Mouse (Mus musculus) regulatory T cell (primary cell): ENCODE data around the gene Taar7f.
"Not testable (repeated sequence)": the region's sequence is repeated elsewhere in the genome, so short reads cannot be mapped to it uniquely, and the experiment has no call there.

Source experiments
- in situ Hi-C: fragments of 300-600 bp; cut with MboI, MseI; formaldehyde crosslinking; loops from one replicate; pipeline ENCODE4 v1.15.1; 2025; ENCODE audit warnings: high pct_unique_total_duplicates

Gene Taar7f

DNA sequence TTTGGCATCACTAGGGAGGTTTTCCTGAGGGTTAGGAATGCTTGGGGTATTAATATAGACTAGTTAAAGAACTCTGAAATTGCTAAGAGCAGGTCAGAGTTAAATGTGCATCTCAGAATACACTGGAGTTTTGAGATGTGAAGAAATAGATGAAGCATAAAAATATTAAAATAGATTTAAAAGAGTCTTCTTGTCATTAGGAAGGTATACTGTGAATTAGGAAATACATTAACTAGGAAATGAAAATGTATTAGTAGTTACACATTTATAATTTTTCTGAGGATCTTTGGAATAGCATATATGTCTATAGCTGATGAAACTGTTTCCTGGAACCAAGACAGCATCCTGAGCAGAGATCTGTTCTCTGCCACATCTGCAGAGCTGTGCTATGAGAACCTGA, at the start of gene Taar7f:
Gene Taar7f (plus strand): TSS at position 301 of the 400 bp plus-strand sequence.
- in situ Hi-C loops, result loop anchor here (10.0 kb wide), 1 partner anchor 1556 kb away; no protein-coding TSS in a partner anchor

DNA sequence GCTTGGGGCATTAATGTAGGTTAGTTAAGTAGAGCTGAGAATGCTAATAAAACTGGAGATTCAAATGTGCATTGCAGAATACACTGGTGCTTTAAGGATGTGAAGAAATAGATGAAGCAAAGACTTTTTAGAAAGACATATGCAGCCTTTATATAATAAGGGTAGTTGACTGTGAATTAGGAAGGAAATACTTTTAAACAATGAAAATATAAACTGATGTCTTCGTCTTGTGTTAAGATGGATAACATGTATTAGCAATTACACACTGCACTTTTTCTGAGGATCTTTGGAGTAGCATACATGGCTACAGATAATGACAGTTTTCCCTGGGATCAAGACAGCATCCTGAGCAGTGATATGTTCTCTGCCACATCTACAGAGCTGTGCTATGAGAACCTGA, 49.7 kb upstream of the Taar7f start, which contains the start of gene Taar7b:
Gene Taar7b (plus strand): TSS at position 301 of the 400 bp plus-strand sequence.
- in situ Hi-C loops, result no loop called here

DNA sequence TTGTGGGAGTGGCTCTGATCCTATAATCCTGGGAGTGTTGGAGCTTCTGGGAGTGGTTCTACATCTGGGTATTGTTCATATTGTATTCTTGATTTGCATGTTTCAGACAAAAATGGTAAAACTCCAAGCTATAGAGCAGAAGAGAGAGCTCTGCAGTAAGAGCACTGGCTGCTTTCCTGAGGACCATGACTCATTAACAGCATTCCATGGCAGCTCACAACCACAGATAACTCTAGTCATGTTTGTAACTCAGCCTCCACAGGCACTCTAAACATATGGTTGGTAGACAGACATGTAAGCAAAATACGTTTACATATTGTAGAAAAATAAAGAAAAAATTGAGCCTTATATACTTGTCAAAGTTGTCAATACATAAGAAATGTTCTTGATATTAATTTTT, 42.9 kb upstream of the Taar7f start:
- in situ Hi-C loops, result no loop called here

DNA sequence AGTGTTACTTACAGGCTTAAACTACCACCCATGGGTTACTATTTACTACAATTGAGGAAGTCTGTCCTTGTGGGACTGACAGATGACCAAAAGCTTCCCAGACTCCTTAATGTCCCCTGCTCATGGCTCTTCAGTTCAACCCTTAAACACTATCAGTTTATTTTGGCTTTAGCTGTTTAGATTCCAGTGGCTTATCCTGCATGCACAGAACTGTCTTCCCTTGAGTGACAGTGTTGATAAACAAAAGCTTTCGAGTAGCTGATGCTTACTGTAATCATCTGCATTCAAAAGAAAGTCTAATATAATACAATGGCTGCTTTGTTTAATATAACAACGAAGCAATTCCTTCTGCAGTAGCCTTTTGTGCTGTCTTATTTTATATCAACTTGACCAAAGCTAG, 42.3 kb upstream of the Taar7f start:
- in situ Hi-C loops, result no loop called here

DNA sequence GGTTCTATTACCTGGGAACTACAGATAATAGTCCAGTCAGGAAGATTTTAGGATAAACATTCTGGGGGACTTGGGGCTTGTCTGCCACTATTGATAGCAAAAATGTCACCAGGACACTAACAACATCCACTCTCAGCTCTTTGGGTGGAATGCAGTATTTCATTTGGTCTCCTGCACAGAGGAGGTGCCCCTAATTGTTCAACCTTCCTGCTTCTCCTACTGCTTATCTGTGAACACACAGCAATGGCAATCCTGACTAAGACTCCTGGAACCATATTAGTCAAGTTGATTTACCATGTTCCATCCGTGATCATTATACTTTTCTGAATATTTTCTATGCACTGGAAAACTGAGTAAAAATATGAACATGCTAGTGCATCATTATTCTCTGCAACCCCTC, 41.2 kb upstream of the Taar7f start:
- in situ Hi-C loops, result no loop called here

DNA sequence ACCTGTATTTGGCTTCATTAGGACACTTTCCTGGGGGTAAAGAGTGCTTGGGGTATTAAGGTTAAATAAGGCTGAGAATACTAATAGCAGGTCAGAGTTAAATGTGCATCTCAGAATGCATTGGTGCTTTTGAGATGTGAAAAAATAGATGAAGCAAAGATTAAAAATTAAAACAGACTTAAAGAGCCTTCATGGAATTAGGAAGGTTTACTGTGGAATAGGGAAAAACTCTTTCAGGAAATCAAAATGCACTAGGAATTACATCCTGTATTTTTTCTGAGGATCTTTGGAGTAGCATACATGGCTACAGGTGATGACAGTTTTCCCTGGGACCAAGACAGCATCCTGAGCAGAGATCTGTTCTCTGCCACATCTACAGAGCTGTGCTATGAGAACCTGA, 22.4 kb upstream of the Taar7f start, which contains the start of gene Taar7d:
Gene Taar7d (plus strand): TSS at position 301 of the 400 bp plus-strand sequence.
- in situ Hi-C loops, result no loop called here

DNA sequence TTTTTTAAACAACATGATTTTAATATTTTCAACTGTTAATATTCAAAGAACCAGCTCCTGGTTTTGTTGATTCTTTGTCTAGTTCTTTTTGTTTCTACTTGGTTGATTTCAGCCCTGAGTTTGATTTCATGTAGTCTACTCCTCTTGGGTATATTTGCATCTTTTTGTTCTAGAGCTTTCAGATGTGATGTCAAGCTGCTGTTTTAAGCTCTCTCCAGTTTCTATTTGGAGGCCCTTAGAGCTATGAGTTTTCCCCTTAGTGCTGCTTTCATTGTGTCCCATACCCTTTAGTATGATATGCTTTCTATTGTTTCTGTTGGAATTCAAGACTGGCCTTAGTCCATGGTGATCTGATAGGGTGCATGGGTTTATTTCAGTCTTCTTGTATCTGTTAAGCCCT, 18.0 kb upstream of the Taar7f start:
- in situ Hi-C loops, result no loop called here

DNA sequence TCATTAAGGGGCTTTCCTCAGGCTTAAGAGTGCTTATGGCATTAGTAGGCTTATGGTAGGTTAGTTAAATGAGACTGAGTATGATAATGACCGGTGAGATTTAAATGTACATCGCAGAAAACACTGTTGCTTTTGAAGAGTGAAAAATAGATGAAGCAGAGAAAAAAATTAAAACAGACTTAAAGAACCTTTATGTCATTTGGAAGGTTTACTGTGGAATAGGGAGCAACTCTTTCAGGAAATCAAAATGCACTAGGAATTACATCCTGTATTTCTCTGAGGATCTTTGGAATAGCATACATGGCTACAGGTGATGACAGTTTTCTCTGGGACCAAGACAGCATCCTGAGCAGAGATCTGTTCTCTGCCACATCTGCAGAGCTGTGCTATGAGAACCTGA, 12.0 kb upstream of the Taar7f start, which contains the start of gene Taar7e:
Gene Taar7e (plus strand): TSS at position 301 of the 400 bp plus-strand sequence.
- in situ Hi-C loops, result no loop called here

DNA sequence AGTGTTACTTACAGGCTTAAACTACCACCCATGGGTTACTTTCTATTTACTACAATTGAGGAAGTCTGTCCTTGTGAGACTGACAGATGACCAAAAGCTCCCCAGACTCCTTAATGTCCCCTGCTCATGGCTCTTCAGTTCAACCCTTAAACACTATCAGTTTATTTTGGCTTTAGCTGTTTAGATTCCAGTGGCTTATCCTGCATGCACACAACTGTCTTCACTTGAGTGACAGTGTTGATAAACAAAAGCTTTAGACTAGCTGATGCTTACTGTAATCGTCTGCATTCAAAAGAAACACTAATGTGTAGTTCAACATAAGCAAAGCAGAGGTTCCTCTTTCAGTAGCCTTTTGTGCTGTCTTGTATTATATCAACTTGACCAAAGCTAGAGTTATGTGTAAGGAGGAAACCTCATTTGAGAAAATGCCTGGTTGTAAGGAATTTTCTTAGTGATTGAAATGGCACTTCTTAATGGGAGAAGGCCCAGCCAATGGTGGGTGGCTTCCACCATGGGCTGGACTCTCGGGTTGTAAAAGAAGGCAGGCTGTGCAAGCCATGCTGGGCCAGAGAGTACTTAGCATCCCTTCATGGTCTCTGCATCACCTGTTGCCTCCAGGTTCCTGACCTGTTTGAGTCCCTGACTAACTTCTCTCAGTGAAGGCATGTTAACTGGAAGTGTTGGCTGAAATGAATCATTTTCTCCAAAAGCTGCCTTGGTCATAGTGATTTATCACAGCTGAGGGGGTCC, 9.0 kb upstream of the Taar7f start:
- in situ Hi-C loops, result loop anchor here (10.0 kb wide), 1 partner anchor 1565 kb away; no protein-coding TSS in a partner anchor

DNA sequence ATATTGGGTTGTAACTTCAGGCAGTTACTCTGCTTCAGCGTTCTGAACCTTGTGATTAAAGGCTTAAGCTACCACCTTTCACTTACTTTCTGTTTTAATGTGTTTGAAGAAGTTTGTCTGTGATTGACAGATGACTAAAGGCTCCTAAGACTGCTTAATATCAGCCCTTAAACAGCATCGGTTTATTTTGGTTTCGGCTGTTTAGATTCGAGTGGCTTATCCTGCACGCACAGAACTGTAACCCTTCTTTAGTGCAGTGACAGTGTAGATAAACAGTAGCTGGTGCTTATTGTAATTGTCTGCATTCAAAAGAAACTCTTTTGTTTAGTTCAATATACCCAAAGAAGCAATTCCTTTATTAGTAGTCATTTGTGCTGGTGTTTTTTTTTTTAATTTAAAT, 2.7 kb downstream of the Taar7f start:
- in situ Hi-C loops, result no loop called here

DNA sequence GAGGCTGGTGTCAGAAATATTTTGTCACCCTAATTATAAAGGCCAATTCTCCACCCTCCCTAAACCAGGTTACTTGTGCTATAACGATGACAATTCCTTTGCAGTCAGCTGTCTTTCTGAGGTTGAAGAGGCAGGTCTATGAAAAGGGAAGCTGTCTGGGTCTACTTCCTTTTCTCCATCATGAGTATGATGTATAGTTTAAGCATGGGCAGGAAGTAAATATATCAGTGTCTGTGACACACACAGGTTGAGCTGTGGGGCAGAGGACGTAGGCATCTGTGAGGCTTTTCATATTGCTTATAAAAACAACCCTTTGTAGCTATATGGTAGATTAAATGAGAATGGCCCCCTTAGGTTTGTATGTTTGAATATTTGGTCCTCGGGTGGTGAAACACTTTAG, 9.7 kb downstream of the Taar7f start:
- in situ Hi-C loops, result no loop called here

DNA sequence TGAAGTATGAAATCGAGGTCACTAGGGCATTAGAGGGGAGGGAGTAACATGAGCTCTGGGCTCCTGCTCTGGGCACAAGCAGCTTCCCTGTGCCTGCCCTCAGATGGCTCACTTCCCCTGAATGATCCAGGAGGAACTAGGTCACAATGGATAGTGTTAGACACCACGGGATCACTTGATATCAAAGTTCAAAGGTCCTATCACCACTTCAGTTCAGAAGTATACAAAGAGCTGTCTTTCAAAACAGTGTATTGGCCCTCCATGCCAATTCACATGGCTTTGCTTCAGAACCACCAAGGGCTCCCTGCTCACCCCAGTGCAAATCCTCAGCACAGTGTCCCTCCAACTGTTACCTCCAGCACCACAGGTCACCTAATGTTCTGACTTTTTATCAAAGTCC, 25.4 kb downstream of the Taar7f start:
- in situ Hi-C loops, result not testable (repeated sequence)

DNA sequence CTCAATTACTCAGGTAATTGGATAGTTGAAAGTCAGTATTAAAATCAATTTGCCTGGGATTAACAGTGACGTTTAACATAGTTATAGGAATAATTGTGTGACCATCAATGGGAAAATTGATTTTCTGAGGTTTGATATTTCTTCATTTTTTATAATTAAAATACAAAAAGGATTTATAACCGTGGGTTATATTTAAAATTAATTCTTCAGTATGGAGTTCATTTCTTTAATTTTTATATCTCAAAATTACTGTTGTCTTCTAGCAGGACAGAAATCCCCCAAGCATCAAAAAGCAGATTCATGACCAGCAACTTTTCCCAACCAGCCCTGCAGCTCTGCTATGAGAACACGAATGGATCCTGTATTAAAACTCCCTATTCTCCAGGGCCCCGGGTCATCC, 26.9 kb downstream of the Taar7f start, which contains the start of gene Taar8a:
Gene Taar8a (plus strand): TSS at position 301 of the 400 bp plus-strand sequence.
- in situ Hi-C loops, result not testable (repeated sequence)

DNA sequence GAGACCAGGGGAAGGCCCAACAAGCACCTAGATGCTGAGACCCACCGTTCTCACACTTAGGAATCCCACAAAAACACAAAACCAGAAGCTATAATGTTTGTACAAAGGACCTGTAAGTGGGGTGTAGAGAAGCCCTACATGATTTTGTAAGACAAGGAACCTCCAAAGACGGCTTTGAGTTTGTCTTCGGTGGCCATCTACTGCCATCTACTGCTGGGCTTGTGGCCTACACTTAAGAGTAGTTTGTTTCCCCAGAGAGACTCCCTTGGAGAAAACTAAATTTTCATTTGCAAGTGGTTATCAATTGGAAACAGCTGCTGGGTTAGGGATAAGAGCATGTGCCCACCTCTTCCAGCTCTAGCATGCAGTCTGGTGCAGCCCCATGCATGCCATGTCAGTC, 30.9 kb downstream of the Taar7f start:
- in situ Hi-C loops, result no loop called here

DNA sequence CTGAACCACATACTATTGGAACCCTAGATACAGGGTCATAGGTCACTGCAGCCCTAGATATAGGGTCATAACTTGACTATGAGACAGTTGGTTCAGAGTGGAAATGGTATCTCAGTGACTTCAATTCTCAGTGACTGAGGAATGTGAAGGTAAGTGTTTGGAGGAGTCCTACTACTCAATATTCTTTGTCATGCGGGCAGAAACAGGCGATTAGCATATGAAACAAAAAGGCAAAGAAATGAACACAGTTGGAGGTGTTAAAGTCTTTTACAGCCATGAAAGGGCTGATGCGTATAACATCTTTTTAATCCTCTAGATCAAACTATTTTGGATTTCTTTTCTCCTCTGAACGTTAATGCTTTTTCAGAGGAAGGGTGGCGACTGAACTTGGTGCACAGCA, 36.6 kb downstream of the Taar7f start:
- in situ Hi-C loops, result no loop called here

DNA sequence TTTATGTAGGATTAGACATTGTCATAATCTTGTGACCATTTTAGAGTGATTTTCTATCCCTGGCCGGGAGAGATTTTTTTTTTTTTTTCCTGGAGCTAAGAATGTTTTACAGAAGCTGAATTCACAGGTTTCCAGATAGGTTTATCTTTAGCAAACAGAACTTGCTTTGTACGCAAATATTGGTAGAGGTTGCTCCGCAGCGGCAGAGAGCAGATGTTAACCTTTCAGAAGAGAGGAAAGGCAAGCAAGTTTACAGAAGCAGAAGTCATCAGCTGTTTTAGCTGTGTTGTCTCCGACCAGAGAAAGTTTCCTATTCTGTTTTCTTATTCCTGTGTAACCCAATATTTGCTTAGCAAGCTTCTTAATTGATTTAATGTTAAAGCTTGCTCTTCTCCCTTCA, 37.2 kb downstream of the Taar7f start:
- in situ Hi-C loops, result no loop called here

DNA sequence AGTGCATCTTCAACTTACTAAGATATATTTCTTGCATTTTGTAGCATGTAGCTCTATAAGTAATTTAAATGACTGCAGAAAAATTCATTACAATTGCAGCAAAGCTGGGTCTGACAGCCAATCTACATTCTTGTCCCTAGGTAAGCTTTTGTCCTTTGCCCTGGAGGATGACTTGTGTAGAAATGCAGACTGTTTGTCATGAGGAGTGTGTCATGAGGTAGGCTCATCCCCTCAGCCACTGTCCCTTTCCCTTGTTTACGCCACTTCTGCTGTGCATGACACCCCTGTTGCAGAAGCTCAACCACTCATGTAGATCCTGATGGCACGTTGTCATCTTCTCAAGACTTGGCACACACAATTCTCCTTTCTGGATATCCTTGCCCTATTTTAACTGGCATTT, 37.9 kb downstream of the Taar7f start:
- in situ Hi-C loops, result no loop called here

DNA sequence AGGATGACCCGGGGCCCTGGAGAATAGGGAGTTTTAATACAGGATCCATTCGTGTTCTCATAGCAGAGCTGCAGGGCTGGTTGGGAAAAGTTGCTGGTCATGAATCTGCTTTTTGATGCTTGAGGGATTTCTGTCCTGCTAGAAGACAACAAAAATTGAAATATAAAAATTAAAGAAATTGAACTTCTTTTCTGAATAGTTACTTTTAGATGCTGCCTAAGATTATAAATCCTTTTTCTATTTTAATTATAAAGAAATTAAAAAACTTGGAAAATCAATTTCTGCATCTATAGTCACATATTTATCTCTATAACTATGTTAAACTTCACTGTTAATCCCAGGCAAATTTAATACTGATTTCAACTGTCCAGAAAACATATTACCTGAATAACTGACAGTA, 42.9 kb downstream of the Taar7f start, which contains the start of gene Taar8b:
Gene Taar8b (minus strand): TSS at position 101 of the 400 bp plus-strand sequence.
- in situ Hi-C loops, result no loop called here

DNA sequence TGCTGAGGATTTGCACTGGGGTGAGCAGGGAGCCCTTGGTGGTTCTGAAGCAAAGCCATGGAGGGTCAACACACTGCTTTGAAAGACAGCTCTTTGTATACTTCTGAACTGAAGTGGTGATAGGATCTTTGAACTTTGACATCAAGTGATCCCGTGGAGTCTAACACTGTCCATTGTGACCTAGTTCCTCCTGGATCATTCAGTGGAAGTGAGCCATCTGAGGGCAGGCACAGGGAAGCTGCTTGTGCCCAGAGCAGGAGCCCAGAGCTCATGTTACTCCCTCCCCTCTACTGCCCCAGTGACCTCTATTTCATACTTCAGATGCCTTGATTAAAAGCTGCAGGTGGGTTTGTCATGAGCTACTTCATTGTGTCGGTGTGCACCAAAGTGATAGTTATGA, 47.7 kb downstream of the Taar7f start:
- in situ Hi-C loops, result not testable (repeated sequence)
